Mouse (Mus musculus): ENCODE results near the gene Eps15.

GRCm38 (mm10) chr4:109236186-109236879 lies 43.7 kb upstream of the Eps15 start:
- TF ChIP-seq CTCF (IDR thresholded peaks at IDR 0.05; ENCODE audit: low read depth) (no peak), EP300 (IDR thresholded peaks at IDR 0.05; ENCODE audit: low read depth) (no peak)

Measured in liver, embryonic 14.5 days (tissue).